Mouse (Mus musculus) hindbrain, embryonic 12.5 days (tissue): ENCODE data around the gene Eno3. TPM values are rescaled to one million over a fixed set of nuclear protein-coding genes. Genes with fewer than 3 reads are reported as not detected.

Source experiments
- ATAC-seq: fragments of 200-750 bp; cut with Nextera tagmentation; 2 replicates; pipeline ENCODE4 v1.8.0; 2017; ENCODE audit warnings: moderate TSS enrichment; ENCODE audit not compliant: low FRiP score
- H3K27ac ChIP-seq: fragments of 300-500 bp; sonication (generic); 2 replicates; pipeline ENCODE4 v1.5.1; 2016; ENCODE audit warnings: mild to moderate bottlenecking
- H3K27me3 ChIP-seq: fragments of 300-500 bp; sonication (generic); 2 replicates; pipeline ENCODE4 v1.6.1; 2016; ENCODE audit warnings: mild to moderate bottlenecking
- H3K36me3 ChIP-seq: fragments of 300-500 bp; sonication (generic); 2 replicates; pipeline ENCODE4 v1.6.1; 2016; ENCODE audit warnings: mild to moderate bottlenecking
- H3K4me1 ChIP-seq: fragments of 300-500 bp; sonication (generic); 2 replicates; pipeline ENCODE4 v1.6.1; 2016
- H3K4me2 ChIP-seq: fragments of 300-500 bp; sonication (generic); replicated peaks from 2 replicates; pipeline ENCODE4 v1.6.1; 2016; ENCODE audit warnings: mild to moderate bottlenecking
- H3K4me3 ChIP-seq: fragments of 300-500 bp; sonication (generic); 2 replicates; pipeline ENCODE4 v1.5.1; 2016; ENCODE audit warnings: mild to moderate bottlenecking
- H3K9ac ChIP-seq: fragments of 300-500 bp; sonication (generic); 2 replicates; pipeline ENCODE4 v1.6.1; 2016; ENCODE audit warnings: mild to moderate bottlenecking, moderate library complexity
- H3K9me3 ChIP-seq: fragments of 300-500 bp; sonication (generic); replicated peaks from 2 replicates; pipeline ENCODE4 v1.6.1; 2016; ENCODE audit warnings: mild to moderate bottlenecking
- WGBS: fragments of 180-500 bp; shearing (Covaris S2); methylation state at CpG from one replicate; pipeline ENCODE4 v1.1.7; 2016; 5-methylcytosine and 5-hydroxymethylcytosine counted together
- polyA plus RNA-seq: library from polyadenylated mRNA; unstranded; fragments of >200 nt; fragmentation: Nextera tagmentation; extraction: Ambion mirVana; gene quantifications from 2 replicates; pipeline ENCODE4 v1.2.1, GENCODE M21; 2016

The Eno3 gene
- polyA plus RNA-seq, 1 experiment from 2014 or later, result 14.9 TPM

- Histone ChIP-seq H3K27me3 (no peaks in the 10 kb centered on the region), H3K9ac (peak within 1 kb of the TSS; percentile 92), H3K4me3 (peak within 1 kb of the TSS; percentile 99), H3K9me3 (no peaks in the 10 kb centered on the region), H3K27ac (peak within 1 kb of the TSS; percentile 98), H3K4me1 (peaks cover 44% of the 10 kb centered on the region), H3K36me3 (peaks cover 32% of the 10 kb centered on the region), H3K4me2 (peak within 1 kb of the TSS; percentile 98)
- WGBS, result under 1% methylated on average over 51 of the region's 61 CpGs
- peak; percentile 51 for ATAC-seq
These were observed 2.6 kb upstream of the Eno3 start, which contains the start of gene Pfn1 for GRCm38 (mm10) chr11:70654198-70654922. TSS of gene Pfn1 (minus strand) at chr11:70654644.

GRCm38 (mm10) chr11:70654923-70655570 is 2.0 kb upstream of the Eno3 start:
- H3K9me3 ChIP-seq, result no peaks in the 10 kb centered on the region
- peaks cover 28% of the 10 kb centered on the region for H3K36me3 ChIP-seq
- WGBS, result under 1% methylated on average over 48 of the region's 48 CpGs
- ATAC-seq, result peak; percentile 64
- H3K27me3 ChIP-seq, result no peaks in the 10 kb centered on the region
- H3K4me3 ChIP-seq, result peak overlapping the region; percentile 99
- H3K27ac ChIP-seq, result peak overlapping the region; percentile 98
- H3K9ac ChIP-seq, result peak overlapping the region; percentile 92
- peak overlapping the region; percentile 98 for H3K4me2 ChIP-seq
- peaks cover 43% of the 10 kb centered on the region for H3K4me1 ChIP-seq

- Histone ChIP-seq H3K27me3 (no peaks in the 10 kb centered on the region), H3K4me3 (peak overlapping the region; percentile 99), H3K27ac (peak overlapping the region; percentile 98), H3K4me2 (peak overlapping the region; percentile 98), H3K9me3 (no peaks in the 10 kb centered on the region), H3K4me1 (peaks cover 41% of the 10 kb centered on the region), H3K9ac (peak overlapping the region; percentile 92), H3K36me3 (peaks cover 26% of the 10 kb centered on the region)
- WGBS, result under 1% methylated on average over 61 of the region's 61 CpGs
- ATAC-seq, result no peak
These were observed 1.2 kb upstream of the Eno3 start for GRCm38 (mm10) chr11:70655571-70656455.

GRCm38 (mm10) chr11:70656456-70656927 is 510 bp upstream of the Eno3 start:
- Histone ChIP-seq H3K27ac (peak overlapping the region; percentile 98), H3K9ac (peak overlapping the region; percentile 92), H3K4me3 (peak overlapping the region; percentile 99), H3K36me3 (peaks cover 21% of the 10 kb centered on the region), H3K4me1 (peaks cover 38% of the 10 kb centered on the region), H3K27me3 (no peaks in the 10 kb centered on the region), H3K4me2 (peak overlapping the region; percentile 98), H3K9me3 (no peaks in the 10 kb centered on the region)
- WGBS, result 7% methylated on average over 16 of the region's 16 CpGs
- ATAC-seq, result no peak

- H3K36me3 ChIP-seq, result peaks cover 21% of the 10 kb centered on the region
- WGBS, result 46% methylated on average over 6 of the region's 6 CpGs
- H3K27me3 ChIP-seq, result no peaks in the 10 kb centered on the region
- H3K4me1 ChIP-seq, result peaks cover 30% of the 10 kb centered on the region
- H3K9me3 ChIP-seq, result no peaks in the 10 kb centered on the region
- no peak overlapping the region for H3K27ac ChIP-seq
- no peak overlapping the region for H3K4me2 ChIP-seq
- H3K4me3 ChIP-seq, result no peak overlapping the region
- no peak overlapping the region for H3K9ac ChIP-seq
- ATAC-seq, result no peak
These were observed 571 bp downstream of the Eno3 start for GRCm38 (mm10) chr11:70657573-70657972.

- no peaks in the 10 kb centered on the region for H3K27me3 ChIP-seq
- H3K4me2 ChIP-seq, result no peak overlapping the region
- peaks cover 26% of the 10 kb centered on the region for H3K4me1 ChIP-seq
- H3K9me3 ChIP-seq, result no peaks in the 10 kb centered on the region
- no peak overlapping the region for H3K27ac ChIP-seq
- no peak overlapping the region for H3K4me3 ChIP-seq
- H3K9ac ChIP-seq, result no peak overlapping the region
- peaks cover 23% of the 10 kb centered on the region for H3K36me3 ChIP-seq
- 57% methylated on average over 9 of the region's 9 CpGs for WGBS
- no peak for ATAC-seq
These were observed 989 bp downstream of the Eno3 start for GRCm38 (mm10) chr11:70657991-70658390.

- Histone ChIP-seq H3K4me3 (no peak overlapping the region), H3K36me3 (peaks cover 28% of the 10 kb centered on the region), H3K27me3 (no peaks in the 10 kb centered on the region), H3K9ac (0 out of 2 replicates have a peak overlapping the region, but pooled peaks have one; percentile 13), H3K4me1 (peaks cover 23% of the 10 kb centered on the region), H3K9me3 (no peaks in the 10 kb centered on the region), H3K27ac (no peak overlapping the region), H3K4me2 (no peak overlapping the region)
- ATAC-seq, result no peak
- WGBS, result 92% methylated on average over 5 of the region's 5 CpGs
These were observed 1.5 kb downstream of the Eno3 start for GRCm38 (mm10) chr11:70658521-70658920.

- H3K9ac ChIP-seq, result no peak overlapping the region
- ATAC-seq, result no peak
- no peak overlapping the region for H3K4me2 ChIP-seq
- no peaks in the 10 kb centered on the region for H3K27me3 ChIP-seq
- H3K4me1 ChIP-seq, result peaks cover 23% of the 10 kb centered on the region
- peaks cover 32% of the 10 kb centered on the region for H3K36me3 ChIP-seq
- no peak overlapping the region for H3K4me3 ChIP-seq
- H3K9me3 ChIP-seq, result no peaks in the 10 kb centered on the region
- WGBS, result 75% methylated on average over 8 of the region's 8 CpGs
- no peak overlapping the region for H3K27ac ChIP-seq
These were observed 1.9 kb downstream of the Eno3 start for GRCm38 (mm10) chr11:70658942-70659341.

GRCm38 (mm10) chr11:70660571-70660970 is 3.6 kb downstream of the Eno3 start:
- H3K9ac ChIP-seq, result no peak overlapping the region
- no peak overlapping the region for H3K4me2 ChIP-seq
- H3K36me3 ChIP-seq, result peaks cover 47% of the 10 kb centered on the region
- peaks cover 19% of the 10 kb centered on the region for H3K4me1 ChIP-seq
- peak overlapping the region; percentile 35; the same call in 1 of the 2 replicates for H3K27ac ChIP-seq
- ATAC-seq, result no peak
- no peaks in the 10 kb centered on the region for H3K27me3 ChIP-seq
- H3K9me3 ChIP-seq, result no peaks in the 10 kb centered on the region
- 93% methylated on average over 8 of the region's 8 CpGs for WGBS
- H3K4me3 ChIP-seq, result no peak overlapping the region

- no peak for ATAC-seq
- Histone ChIP-seq H3K9ac (no peak overlapping the region), H3K27me3 (no peaks in the 10 kb centered on the region), H3K27ac (no peak overlapping the region), H3K4me1 (peaks cover 10% of the 10 kb centered on the region), H3K4me2 (no peak overlapping the region), H3K9me3 (no peaks in the 10 kb centered on the region), H3K4me3 (no peak overlapping the region), H3K36me3 (peaks cover 54% of the 10 kb centered on the region)
- 93% methylated on average over 8 of the region's 8 CpGs for WGBS
These were observed 6.1 kb downstream of the Eno3 start for GRCm38 (mm10) chr11:70663101-70663500.

GRCm38 (mm10) chr11:70663957-70664356 is 7.0 kb downstream of the Eno3 start:
- Histone ChIP-seq H3K4me2 (no peak overlapping the region), H3K4me1 (peaks cover 12% of the 10 kb centered on the region), H3K4me3 (no peak overlapping the region), H3K27me3 (no peaks in the 10 kb centered on the region), H3K36me3 (peaks cover 54% of the 10 kb centered on the region), H3K9ac (no peak overlapping the region), H3K9me3 (no peaks in the 10 kb centered on the region), H3K27ac (no peak overlapping the region)
- 92% methylated on average over 6 of the region's 6 CpGs for WGBS
- no peak for ATAC-seq

GRCm38 (mm10) chr11:70664741-70665140 is 7.7 kb downstream of the Eno3 start:
- H3K4me1 ChIP-seq, result peaks cover 12% of the 10 kb centered on the region
- 92% methylated on average over 9 of the region's 9 CpGs for WGBS
- no peak overlapping the region for H3K4me3 ChIP-seq
- no peaks in the 10 kb centered on the region for H3K27me3 ChIP-seq
- H3K27ac ChIP-seq, result no peak overlapping the region
- H3K9me3 ChIP-seq, result no peaks in the 10 kb centered on the region
- ATAC-seq, result no peak
- peaks cover 53% of the 10 kb centered on the region for H3K36me3 ChIP-seq
- H3K4me2 ChIP-seq, result no peak overlapping the region
- no peak overlapping the region for H3K9ac ChIP-seq
